Mouse (Mus musculus) layer of hippocampus, adult 2 months (tissue): ENCODE data around the gene Chek2. TPM values are rescaled to one million over a fixed set of nuclear protein-coding genes. Genes with fewer than 3 reads are reported as not detected.
A peak's percentile ranks its signal among the peaks of the same experiment; 100 is the strongest.
"Not testable (repeated sequence)": the region's sequence is repeated elsewhere in the genome, so short reads cannot be mapped to it uniquely, and the experiment has no call there.

Source experiments
- DNase-seq, 2 experiments: peaks; one replicate each; pipeline ENCODE4 v3.0.0; 2022; ENCODE audit warnings: low spot score in 2 of 2
- H3K27ac ChIP-seq: fragments of 200-600 bp; 2 replicates; pipeline ENCODE4 v1.8.1; 2022
- H3K4me3 ChIP-seq: fragments of 200-600 bp; 2 replicates; pipeline ENCODE4 v1.8.1; 2022; ENCODE audit warnings: mild to moderate bottlenecking
- CTCF ChIP-seq: fragments of 200-600 bp; conservative IDR thresholded peaks from 2 replicates; pipeline ENCODE4 v1.8.1; 2022; ENCODE audit warnings: antibody characterized with exemption, mild to moderate bottlenecking, moderate library complexity
- total RNA-seq, 2 experiments: library from RNA; stranded (reverse); gene quantifications; 2 replicates each; pipeline ENCODE4 v1.2.3; 2021

The Chek2 gene
- total RNA-seq, 2 experiments from 2014 or later, result 0.56 to 2.8 TPM

DNA sequence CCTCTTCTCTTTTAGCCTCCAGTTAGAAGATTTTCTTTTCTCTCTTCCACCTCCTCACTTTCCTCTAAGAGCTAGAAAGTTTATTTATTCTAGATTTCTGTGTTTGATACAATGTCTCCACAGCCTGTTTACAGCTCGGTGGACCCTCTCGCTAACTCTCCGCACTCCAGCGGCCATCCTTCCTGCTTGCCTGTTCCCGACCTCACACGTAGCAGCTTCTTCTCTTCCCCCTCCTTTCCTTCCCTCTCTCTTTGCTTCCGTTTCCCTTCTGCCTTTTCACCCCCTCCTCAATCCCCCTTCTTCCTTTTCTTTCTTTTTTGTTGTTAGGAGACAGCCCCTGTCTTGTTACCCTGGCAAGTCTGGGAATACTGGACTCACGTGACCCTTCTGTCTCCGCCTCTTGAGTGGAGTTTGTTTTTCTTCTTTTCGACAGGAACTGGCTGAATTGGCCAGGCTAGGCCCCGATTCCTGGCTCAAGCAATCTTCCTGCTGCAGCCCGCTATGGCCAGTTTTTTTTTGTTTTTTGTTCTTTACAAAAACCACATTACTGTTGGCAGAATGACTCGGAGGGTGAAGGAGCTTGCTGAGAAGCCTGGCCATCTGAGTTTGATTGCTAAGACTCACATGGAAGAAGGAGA is 19.4 kb downstream of the Chek2 start:
- Histone ChIP-seq H3K4me3 (peak overlapping the region; percentile 43), H3K27ac (peak overlapping the region; percentile 89)
- TF ChIP-seq CTCF, result no peak
- peak in 1 of 2 experiments; percentile 49 for DNase-seq

DNA sequence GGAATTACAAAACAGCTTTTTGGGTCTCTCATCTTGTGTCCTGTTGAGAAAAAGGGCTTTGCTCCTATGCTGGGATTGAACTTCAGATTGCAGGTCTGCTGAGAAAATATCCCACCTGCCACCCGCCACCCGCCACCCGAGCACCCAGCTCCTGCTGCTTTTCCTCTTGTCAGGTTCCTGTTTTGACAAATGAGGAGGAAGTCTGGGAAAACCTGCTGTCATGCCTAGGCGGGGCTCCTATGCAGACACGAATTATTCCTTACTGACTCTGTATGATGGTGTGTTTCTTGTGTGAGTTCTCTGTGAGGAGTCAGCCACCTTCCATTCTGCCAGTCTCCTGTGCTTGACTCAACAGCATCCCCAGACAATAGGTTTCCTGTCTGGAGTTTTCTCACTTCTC is 20.7 kb downstream of the Chek2 start:
- TF ChIP-seq CTCF, result no peak
- Histone ChIP-seq H3K4me3 (no peak overlapping the region), H3K27ac (no peak overlapping the region)
- no peak for DNase-seq

DNA sequence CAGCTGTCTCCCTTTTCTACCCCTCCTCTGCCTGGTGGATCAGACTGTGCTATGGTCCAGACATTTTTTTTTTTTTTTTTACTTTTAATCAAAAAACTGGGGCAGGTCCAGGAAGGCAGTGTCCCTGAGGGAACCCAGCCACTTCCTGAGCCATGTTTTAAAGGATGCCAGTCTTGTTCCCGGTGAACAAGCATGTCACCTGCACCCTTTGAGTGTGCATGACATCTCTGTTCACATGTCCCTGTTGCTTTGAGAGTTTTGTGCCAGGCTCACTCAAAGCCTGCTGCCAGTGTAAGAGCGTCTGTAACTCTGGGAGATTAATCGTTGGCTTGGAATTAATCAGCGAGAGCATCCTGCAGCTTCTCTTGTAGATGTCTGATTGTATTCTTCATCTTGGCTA is 28.7 kb downstream of the Chek2 start:
- no peak for DNase-seq
- H3K4me3 ChIP-seq, result no peak overlapping the region; the same call in 1 of the 2 replicates
- peak overlapping the region; percentile 43 for H3K27ac ChIP-seq
- no peak for TF ChIP-seq CTCF

DNA sequence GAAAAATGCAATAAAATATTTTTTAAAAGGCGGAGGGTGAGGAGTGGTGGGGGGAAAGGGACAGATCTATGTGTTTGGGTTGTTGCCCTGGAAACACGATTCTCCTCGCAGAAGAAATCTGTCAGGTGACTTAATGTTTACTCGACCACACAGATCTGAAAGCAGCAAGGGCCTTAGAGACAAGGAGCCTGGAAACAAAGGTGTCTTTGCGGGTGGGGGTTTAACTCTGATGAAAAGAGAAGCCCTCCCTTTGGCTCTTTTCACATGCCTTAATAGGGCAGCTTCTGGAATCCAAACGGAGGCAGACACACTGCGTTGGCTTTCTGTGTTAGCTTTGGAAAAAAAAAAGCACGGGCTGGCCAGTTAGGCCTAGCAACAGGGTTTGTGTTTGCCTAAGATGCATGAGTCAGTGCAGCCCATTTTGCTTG is 29.5 kb downstream of the Chek2 start:
- no peak for DNase-seq

GRCm38 (mm10) chr5:110873160-110873559 is 33.4 kb downstream of the Chek2 start:
- no peak for TF ChIP-seq CTCF
- no peak for DNase-seq
- H3K4me3 ChIP-seq, result no peak overlapping the region
- H3K27ac ChIP-seq, result no peak overlapping the region

More for the DNA sequence above, 29.5 kb downstream of the Chek2 start:
- Histone ChIP-seq H3K4me3 (no peak overlapping the region; the same call in 1 of the 2 replicates), H3K27ac (peak overlapping the region; percentile 43)
- TF ChIP-seq CTCF, result no peak

- TF ChIP-seq CTCF, result no peak
- DNase-seq, result no peak
- Histone ChIP-seq H3K27ac (no peak overlapping the region), H3K4me3 (no peak overlapping the region)
Measured at GRCm38 (mm10) chr5:110874711-110875110, 34.9 kb downstream of the Chek2 start.

- Histone ChIP-seq H3K4me3 (no peak overlapping the region), H3K27ac (no peak overlapping the region)
- no peak for DNase-seq
- no peak for TF ChIP-seq CTCF
Measured at GRCm38 (mm10) chr5:110875286-110875685, 35.5 kb downstream of the Chek2 start.

GRCm38 (mm10) chr5:110877666-110878505 is 38.1 kb downstream of the Chek2 start:
- H3K27ac ChIP-seq, result no peak overlapping the region
- DNase-seq, result no peak
- TF ChIP-seq CTCF, result no peak
- no peak overlapping the region for H3K4me3 ChIP-seq

DNA sequence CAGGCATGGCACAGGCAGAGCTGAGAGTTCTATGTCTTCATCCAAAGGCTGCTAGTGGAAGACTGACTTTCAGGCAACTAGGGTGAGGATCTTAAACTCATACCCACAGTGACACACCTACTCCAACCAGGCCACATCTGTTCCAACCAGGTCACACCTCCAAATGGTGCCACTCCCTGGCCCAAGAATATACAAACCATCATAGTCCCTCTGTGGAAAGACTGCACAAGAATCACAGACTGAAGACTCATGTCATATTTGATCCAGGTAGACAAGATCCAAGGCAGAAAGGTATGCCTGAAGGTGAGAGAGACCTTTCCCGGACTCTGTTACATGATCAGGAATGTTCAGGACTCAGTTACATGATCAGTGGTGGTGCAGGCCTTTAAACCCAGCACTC is 38.7 kb downstream of the Chek2 start:
- DNase-seq, H3K4me3 ChIP-seq, H3K27ac ChIP-seq: not testable (repeated sequence)

DNA sequence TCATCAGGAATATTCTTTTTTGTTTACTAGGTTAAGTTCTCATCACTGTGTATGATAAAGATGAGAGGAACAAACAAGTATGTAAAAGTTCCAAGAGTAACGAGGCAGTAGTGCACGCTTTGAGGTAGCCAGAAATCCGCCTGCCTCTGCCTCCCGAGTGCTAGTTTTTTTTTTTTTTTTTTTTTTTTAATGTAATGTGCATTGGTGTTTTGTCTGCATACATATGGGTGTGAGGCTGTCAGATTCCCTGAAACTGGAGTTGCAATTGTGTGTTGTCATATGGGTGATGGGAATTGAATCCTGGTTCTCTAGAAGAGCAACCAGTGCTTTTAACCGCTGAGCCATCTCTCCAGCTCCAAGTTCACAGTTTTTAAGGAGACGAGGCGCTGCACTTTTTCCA is 39.3 kb downstream of the Chek2 start:
- Histone ChIP-seq H3K27ac (peak overlapping the region; percentile 96), H3K4me3 (peak overlapping the region; percentile 65)
- DNase-seq, result no peak
- no peak for TF ChIP-seq CTCF

- no peak for TF ChIP-seq CTCF
- peak; percentile 89 to 92 for DNase-seq
- Histone ChIP-seq H3K4me3 (peak within 1 kb of the TSS; percentile 65), H3K27ac (peak within 1 kb of the TSS; percentile 96)
Measured at GRCm38 (mm10) chr5:110879584-110880374, 40.0 kb downstream of the Chek2 start, which contains the start of gene Ttc28. Ttc28 (plus strand) TSS chr5:110879803.

- H3K27ac ChIP-seq, result no peak overlapping the region
- no peak overlapping the region for H3K4me3 ChIP-seq
- TF ChIP-seq CTCF, result no peak
- no peak for DNase-seq
Measured at GRCm38 (mm10) chr5:110888596-110888995, 48.8 kb downstream of the Chek2 start.

- H3K27ac ChIP-seq, result no peak overlapping the region
- no peak for DNase-seq
- no peak for TF ChIP-seq CTCF
- H3K4me3 ChIP-seq, result no peak overlapping the region
Measured at GRCm38 (mm10) chr5:110889945-110890344, 50.2 kb downstream of the Chek2 start.
